Mouse (Mus musculus) cerebellum, postnatal 14 days (tissue): Measurements from ENCODE around the gene Atp6v1e1.
"Not testable (repeated sequence)": the region's sequence is repeated elsewhere in the genome, so short reads cannot be mapped to it uniquely, and the experiment has no call there.

Source experiments
- DNase-seq, 2 experiments: peaks; one replicate each; pipeline ENCODE4 v3.0.0; 2021; ENCODE audit warnings: mixed read lengths in 2 of 2

The Atp6v1e1 gene

DNA sequence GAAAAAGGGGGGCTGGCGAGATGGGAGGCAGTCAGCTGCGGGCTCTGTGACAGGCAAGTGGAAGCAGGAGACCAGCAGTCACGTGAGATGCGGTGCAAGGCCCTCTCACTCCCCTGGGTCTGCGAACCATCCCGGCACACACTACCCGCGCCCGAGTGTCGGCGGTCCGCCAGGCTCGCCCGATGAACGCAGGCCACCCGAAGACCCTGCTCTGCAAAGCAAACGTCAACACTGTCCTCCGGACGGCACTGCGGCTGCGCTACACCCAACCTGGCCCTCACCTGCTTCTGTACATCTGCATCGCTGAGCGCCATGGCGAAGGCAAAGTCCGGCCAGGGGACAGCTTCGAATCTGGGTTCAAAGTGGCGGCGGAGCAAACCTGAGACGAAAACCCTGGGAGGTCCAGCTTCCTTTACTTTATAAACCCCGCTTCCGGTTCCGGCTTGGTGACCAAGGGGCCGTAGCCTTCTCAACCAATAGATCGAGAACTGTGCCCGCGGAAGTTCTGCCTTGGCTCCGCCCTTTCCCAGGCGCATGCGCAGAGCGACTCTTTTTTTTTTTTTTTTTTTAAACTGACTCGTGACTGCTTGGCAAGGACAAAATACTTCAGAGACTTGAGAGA lies at the start of gene Atp6v1e1:
Gene Atp6v1e1, minus strand, starts transcription at position 487 of the 622 bp plus-strand sequence.
- peak; percentile 93 for DNase-seq

DNA sequence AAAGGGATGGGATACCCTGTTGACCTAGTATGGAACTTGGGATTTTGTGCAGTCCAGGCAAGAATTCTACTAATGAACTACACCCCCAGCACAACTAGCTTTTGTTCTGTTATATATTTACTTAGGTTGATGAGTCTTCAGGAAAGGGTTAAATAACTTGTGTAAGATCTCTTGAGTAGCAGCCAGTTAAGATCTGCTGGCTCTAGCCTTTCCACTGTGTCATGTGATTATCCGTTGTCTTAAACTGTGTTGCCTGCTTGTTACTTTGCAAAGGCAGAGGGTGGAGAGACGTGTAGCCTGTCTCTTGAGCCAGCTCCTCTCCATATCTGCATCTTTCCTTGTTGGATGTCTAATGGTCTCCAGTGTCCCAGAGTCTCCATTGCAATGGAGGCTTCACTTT lies 48.7 kb upstream of the Atp6v1e1 start:
- no peak for DNase-seq

- no peak for DNase-seq
Observed at GRCm38 (mm10) chr6:120868824-120869223, 46.2 kb upstream of the Atp6v1e1 start.

DNA sequence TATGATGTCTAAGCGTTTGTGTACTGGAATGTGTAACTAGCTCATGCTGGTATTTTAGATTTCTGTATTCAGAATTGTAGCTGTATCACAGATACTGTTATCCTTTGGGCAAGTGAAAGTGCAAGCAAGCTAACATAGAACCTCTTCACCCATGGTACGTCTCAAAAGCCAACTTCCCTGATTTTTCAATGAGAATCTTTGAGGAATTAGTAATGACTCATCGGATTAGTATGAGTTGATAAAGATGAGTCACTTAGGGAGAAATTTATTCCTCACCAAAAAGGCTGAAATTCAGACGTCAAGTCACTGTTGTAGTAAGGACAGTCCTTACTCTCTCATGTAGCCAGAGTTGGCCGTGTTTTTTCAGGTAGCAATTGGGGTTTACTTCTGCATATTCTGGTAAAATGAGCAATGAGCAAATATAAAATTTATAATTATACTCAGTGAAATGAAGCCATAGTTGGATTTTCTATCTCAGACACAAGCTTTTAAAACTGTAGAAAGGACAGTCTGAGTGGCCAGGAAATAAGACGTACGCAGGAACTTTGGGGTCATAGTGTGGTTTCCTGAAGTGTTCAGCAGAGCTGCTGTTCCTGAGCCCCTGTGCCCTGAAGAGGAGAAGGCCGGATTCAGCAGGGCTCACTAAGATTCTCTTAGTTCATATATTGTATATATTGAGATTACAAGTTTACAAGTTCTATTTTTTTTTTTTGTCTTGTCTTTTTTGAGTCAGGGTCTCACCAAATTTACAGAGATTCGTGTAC lies 43.6 kb upstream of the Atp6v1e1 start:
- no peak for DNase-seq

DNA sequence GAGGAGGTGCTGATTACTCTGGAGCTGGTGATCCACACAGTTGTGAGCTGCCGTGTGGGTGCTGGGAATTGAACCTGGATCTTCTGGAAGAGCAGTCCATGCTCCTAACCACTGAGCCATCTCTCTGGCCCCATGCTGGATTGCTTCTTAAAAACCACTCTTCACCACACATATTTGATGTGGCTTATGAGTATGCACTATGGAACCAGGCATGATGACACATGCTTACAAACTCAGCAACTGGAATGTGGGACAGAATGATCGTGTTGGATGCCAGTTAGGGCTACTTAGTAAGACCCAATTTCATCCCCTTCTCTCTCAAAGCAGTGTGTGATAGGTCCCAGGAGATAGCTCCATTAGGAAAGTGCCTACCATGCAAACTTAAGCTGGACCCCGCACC lies 37.5 kb upstream of the Atp6v1e1 start:
- DNase-seq, result no peak

DNA sequence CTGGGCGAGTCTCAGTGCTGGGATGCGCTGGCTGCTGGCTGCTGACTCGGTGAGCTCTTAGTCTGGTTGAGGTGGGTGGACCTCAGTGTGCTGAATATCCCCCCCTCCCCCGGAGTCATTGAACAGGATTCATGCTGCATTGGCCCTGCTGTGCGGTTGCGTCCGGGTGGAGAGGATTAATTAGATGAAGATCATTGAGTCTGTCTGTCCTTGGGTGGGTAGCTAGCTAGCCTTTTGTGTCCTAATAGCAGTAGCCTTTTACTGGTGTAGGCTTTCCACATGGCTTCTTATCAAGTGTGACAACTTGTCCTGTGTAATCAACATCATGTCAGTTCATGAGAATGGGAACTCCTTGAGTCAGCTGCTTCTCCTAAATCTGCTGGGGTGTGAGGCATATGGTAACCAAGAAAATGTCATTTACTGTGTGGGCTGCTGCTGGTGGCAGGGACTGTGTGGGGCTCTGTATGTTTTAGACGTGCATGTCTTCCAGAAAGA lies 35.7 kb upstream of the Atp6v1e1 start:
- peak; percentile 61 to 77 for DNase-seq

- DNase-seq, result peak in 1 of 2 experiments; percentile 29
Observed at GRCm38 (mm10) chr6:120854413-120854812, 31.8 kb upstream of the Atp6v1e1 start.

DNA sequence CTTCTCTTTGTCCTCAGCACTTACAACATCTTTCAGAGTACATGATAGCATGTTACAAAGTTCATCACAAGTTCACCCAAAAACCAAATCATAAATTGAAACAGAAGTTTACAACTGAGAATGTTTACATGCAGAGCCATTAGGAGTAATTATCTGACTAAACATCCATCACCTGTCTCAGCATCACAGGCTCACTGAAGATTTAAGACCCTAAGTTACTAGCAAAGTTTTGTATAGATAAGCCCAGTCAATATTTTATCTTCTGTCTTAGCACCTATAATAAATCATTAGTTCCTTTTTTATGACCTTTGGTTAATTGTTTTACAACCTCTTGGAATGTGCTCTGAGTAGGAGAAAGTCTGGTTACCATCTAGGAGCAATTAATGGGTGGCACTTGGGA lies 28.1 kb upstream of the Atp6v1e1 start:
- not testable (repeated sequence) for DNase-seq

DNA sequence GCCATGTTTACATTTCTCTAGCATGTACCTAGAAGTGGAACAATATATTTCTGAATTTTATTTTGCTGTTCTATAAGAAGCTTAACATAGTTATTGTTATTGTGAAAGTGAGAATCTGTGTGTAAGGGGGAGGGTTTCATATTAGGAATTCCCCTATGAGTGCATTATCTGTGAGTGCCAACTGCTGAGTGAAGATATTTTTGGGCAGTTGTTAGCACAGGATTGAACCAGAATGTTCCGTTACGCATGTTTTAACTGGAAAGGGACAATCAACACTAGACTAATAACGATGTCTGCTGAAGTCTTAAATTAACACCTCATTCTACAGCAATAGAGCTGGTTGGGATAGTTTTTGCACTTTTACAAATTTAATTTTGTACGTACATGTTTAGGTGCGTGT lies 19.2 kb upstream of the Atp6v1e1 start:
- DNase-seq, result no peak

- no peak for DNase-seq
Observed at GRCm38 (mm10) chr6:120840258-120840657, 17.7 kb upstream of the Atp6v1e1 start.

GRCm38 (mm10) chr6:120837152-120837530 lies 14.5 kb upstream of the Atp6v1e1 start:
- no peak for DNase-seq

- DNase-seq, result no peak
Observed at GRCm38 (mm10) chr6:120836389-120837151, 14.0 kb upstream of the Atp6v1e1 start.

DNA sequence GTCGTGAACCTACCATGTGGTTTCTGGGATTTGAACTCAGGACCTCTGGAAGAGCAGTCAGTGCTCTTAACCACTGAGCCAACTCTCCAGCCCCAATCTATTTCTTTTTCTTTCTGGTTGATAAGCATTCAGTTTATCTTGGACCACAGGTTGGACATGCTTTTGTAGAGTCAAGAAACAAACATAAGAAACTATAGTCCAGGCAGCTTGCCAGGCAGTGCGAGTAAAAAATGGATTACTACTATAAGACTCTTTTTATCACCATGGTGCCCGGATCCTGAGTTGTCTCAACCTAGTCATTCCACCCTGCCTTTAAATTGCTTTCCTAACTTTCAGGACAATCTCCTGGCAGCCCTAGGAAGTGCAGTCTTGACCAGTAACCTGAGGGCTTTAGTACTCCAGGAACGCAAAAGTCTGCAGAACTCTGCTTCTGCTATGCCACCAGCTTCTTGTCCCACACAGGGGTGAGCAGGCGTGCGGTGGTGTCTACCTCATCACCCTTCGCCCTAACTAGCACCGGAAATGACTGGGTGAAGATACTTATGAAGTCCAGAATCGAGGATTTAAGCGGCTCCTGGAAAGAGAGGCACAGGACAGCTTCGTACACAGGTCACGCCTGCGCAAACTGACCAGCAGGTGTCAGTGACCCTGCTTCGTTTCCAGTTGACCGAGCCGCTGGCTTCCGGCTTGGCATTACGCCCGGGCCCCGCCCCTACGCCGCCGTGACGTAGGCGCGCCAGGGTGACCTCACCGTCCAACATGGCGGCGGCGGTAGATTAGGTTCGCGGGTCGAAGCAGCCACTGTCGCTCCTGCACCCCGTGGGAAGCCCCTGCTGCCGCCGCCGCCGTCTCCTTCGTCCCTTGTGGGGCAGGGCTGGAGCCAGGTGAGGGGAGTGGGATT lies 13.1 kb upstream of the Atp6v1e1 start, which contains the start of gene Bcl2l13:
Gene Bcl2l13, plus strand, starts transcription at position 739 of the 901 bp plus-strand sequence.
- peak; percentile 97 for DNase-seq

GRCm38 (mm10) chr6:120834766-120835321 lies 12.3 kb upstream of the Atp6v1e1 start:
- no peak for DNase-seq

- DNase-seq, result no peak
Observed at GRCm38 (mm10) chr6:120832097-120832496, 9.5 kb upstream of the Atp6v1e1 start.

- no peak for DNase-seq
Observed at GRCm38 (mm10) chr6:120830866-120831608, 8.4 kb upstream of the Atp6v1e1 start.

DNA sequence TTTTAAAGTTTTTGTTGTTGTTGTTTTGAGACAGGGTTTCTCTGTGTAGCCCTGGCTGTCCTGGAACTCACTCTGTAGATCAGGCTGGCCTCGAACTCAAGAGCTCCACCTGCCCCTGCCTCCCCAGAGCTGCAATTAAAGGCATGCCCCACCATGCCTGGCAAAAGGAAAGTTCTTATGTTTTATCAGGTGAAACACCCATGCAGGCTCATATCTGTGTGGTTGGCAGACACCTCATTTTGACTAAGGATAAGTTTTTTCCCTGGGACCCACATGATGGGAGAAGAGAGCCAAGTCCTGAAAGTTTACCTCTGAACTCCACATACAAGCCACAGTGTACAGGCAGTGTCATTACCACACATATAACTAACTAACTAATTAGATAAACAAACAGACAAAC lies 7.5 kb upstream of the Atp6v1e1 start:
- DNase-seq, result no peak

GRCm38 (mm10) chr6:120822937-120823614 lies 483 bp upstream of the Atp6v1e1 start:
- peak; percentile 33 to 63 for DNase-seq

DNA sequence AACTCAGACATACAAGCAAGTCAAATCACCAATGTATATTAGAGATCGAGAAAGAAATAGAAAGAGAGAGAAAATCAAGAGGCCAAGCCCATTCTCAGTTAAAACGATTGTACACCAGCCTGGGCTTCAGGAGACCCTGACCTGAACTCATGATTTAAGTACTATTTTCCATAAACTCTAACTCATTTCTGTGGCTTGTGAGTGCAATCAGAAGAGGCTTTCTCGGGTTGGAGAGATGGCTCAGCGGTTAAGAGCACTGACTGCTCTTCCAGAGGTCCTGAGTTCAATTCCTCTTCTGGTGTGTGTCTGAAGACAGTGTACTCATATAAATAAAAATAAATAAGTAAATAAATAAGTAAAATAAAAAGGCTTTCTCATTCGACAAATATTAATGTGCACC lies 878 bp downstream of the Atp6v1e1 start:
- no peak for DNase-seq

DNA sequence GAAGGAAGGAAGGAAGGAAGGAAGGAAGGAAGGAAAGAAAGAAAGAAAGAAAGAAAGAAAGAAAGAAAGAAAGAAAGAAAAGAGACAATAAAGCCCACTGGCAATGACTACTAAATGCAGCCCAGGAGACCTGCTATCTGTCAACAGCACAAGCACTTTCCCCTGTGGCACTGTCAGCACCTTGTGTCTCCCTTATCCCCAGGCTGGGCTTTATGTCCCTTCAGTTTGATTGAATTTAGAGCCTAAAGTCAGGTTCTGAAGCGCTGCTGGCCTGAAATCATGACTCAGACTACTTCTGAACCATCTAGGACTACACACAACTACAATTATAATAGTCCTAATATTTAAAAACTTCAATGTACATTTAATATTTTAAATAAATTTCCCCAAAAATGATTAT lies 1.7 kb downstream of the Atp6v1e1 start:
- no peak for DNase-seq

- DNase-seq, result no peak
Observed at GRCm38 (mm10) chr6:120820144-120820543, 2.4 kb downstream of the Atp6v1e1 start.
